Mouse (Mus musculus) embryo, embryonic 10 days (tissue): Measurements from ENCODE around the gene Mafb.

ENCODE experiments used
- DNase-seq: peaks from one replicate; pipeline ENCODE4 v3.0.0-alpha.2; 2015; ENCODE audit warnings: low spot score

Mafb gene

DNA sequence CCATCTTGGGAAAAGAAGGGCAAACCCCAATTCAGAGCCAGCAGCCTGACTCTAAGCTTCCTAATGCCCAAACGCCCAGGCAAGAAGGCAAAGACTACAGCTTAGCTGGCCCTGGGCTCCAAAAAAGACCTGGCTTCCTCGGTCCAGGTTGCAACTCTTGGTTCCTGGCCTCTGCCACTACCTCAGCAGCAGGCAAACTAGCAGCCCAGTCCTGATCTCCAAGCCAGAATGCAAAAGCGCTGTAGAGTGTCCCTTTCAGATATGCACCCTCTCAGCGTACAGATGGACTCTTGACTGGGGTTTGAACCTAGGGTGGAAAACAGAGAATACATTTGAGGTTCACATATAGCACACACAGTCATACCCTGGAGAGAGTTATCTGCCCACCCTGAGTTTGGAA is 3.7 kb downstream of the Mafb start:
- DNase-seq, result no peak

GRCm38 (mm10) chr2:160361442-160362121 is 5.3 kb downstream of the Mafb start:
- no peak for DNase-seq

- DNase-seq, result no peak
These were observed 6.5 kb downstream of the Mafb start for GRCm38 (mm10) chr2:160360234-160360874.

GRCm38 (mm10) chr2:160358896-160359295 is 8.0 kb downstream of the Mafb start:
- DNase-seq, result no peak

DNA sequence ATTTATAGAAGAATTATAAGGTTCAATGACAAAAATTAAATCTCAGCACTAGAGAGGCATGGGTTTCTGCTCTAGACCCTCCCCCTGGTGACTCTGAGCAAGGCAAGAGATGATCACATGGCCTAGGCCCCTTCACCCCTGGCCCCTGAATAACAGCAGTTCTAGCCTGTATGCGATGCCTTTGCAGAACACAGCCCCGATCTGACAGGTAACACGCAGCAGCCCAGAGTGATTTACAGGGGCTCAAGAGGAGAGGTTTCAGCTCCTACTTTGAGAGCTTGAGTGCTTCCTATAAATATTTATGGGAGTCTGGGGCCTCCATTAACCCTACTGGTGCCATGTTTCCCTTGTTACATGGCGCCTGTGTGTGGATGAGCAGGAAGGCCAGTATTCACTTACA is 9.4 kb downstream of the Mafb start:
- DNase-seq, result no peak

DNA sequence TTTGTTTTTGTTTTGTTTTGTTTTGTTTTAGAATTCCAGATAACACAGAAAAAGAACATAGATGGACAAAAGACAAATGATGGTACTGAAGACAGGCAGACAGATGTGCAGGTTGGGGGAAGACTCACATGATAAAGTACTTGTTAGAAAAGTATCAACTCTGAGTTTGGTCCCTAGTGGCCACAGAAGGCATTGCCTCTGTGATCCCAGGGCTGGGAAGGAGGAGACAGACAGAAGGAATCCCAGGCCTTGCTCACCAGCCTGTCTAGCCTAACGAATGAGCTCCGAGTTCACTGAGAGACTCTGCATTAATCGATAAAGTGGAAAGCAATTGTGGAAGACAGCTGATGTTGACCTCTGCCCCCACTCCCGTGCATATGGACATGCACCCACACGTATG is 10.7 kb downstream of the Mafb start:
- DNase-seq, result peak; percentile 65

GRCm38 (mm10) chr2:160354319-160354718 is 12.5 kb downstream of the Mafb start:
- no peak for DNase-seq

DNA sequence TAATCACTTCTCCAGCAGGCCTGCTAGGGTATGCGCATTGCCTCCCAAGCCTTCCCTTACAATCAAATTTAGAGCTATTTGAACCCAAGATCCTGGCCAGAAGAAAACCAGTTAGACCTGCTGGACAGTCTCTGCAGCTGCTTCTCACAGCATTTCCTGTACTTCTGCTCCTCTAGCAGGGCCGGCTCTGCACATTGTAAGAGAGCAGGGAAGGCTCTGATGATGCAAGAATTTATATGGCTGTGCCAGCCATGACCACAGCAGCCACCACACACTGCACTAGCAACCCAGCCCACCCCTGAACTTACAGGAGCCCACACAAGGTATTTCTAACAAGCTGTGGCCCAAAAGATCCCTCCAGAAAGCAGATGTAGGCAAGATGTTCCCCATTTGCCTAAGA is 13.3 kb downstream of the Mafb start:
- no peak for DNase-seq

DNA sequence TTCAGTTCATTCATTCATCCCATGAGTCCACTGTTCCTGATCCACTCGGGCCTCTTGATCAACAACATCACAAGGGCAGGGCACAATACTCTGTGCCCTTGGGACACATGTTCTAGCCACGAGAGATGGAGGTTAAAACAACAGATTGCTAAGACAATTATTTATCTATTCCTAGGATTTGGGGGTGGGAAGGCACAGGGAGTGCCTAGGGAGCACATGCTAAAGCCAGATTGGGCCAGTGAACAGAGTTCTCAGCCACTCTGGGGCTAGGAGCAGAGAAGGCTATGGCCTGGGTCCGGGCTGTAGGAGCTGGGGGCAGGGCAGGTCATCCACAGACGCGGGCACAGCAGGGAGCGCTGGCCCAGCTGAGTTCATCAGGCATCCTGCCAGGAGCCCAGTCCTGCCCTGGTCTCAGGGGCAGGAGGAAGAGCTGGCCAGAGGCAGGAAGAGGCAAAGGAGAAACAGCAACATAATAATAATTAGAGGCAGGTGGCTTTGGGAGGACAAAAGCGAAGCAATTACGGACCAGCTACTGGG is 15.8 kb downstream of the Mafb start:
- DNase-seq, result no peak

DNA sequence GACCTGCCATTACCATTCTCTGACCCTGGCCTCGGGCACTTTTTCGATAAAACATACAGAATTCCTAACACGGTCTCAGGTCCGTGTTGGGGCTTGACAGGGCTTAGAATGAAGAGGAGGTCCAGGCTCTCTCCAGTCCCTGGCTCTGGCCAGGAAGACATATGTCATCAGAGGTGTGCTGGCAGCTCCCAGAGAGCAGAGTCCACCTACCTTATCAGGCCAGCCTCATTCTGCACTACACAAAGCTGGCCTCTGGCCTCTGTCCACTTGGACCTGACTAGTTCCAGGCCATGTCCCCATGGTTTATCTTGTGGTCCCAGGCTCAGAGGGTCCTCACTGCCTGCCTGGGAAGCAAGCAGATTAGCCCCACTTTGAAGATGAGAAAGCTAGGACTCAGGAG is 17.3 kb downstream of the Mafb start:
- no peak for DNase-seq

DNA sequence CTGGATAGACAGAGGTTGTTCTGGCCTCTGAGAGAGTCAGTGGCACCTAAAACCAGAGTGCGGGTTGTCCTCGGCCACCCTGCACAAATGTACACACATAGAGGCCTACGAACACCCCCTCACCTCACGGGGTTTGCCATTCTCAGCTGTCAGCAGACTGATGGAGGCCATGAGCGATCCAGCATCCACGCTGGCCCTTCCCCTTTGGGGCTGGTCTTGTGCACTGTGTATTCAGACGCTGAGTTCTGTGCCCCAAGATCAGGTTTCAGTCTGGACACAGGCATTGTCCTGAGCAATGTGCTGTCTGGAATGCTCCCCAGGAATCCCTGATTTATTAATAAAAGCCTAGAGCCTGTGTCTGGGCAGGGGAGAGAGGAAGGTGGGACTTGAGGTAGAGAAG is 18.1 kb downstream of the Mafb start:
- DNase-seq, result peak; percentile 80

DNA sequence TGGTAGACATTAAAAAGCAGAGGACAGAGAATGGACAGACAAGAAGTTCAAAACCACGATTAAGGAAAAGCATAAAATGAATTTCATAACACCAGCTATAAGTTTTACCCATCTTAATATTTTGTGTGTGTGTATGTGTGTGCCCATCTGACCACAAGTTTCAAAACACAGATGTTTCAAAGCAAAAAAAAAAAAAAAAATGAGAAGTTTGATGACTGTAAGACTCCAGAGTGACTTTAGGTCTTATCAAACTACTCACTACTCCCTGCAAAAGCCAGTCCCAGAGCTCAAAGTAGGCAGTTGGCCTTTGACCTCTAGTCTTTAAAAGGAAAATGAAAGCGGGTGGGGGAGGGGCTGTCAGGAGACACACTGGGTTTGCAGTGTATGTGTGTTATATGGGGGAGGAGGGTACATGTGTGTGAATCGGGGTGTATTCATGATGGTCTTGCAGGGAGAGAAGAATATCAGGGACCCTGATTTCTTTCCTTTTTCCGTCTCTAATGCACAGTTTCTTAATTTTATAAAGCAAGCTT is 18.7 kb downstream of the Mafb start:
- DNase-seq, result peak; percentile 71

DNA sequence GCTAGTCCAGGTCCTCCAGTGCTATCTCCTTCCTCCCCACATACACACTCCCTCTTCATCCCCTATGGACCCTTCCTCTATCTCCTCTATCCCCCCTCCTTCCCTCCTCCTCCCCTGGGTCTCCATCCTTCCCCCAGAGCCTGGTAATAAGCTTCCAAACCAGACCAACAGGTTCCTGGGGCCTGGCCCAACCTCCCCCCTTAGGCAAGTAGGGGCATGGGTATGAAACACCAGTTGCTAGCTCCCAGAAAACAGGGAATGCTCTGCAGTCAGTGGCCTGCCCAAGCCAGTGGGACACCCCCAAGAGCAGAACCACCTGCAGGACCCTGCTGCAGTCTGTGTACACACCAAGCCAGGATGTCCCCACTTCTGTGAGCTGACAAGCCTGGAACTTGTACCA is 21.2 kb downstream of the Mafb start:
- no peak for DNase-seq

GRCm38 (mm10) chr2:160340121-160340520 is 26.7 kb downstream of the Mafb start:
- DNase-seq, result no peak

GRCm38 (mm10) chr2:160339595-160339994 is 27.3 kb downstream of the Mafb start:
- no peak for DNase-seq

DNA sequence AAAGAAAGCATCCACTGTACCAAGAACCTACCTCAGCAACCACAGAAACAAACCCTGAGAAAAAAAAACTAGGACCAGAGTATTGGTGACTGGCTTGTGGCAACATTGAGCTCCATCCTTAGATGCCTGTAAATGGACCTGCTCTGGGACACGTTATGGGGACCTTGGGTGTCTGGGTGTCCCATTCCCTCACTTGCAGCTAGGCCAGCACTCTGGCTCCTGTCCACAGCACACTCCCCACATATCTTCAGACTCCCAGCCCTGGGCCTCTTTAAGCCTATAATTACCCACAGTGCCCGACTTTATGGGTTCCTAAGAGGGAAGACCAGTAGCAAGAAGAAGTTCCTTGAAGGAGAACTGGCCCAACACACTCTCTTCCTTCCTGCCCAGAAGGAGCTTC is 30.8 kb downstream of the Mafb start:
- DNase-seq, result no peak

DNA sequence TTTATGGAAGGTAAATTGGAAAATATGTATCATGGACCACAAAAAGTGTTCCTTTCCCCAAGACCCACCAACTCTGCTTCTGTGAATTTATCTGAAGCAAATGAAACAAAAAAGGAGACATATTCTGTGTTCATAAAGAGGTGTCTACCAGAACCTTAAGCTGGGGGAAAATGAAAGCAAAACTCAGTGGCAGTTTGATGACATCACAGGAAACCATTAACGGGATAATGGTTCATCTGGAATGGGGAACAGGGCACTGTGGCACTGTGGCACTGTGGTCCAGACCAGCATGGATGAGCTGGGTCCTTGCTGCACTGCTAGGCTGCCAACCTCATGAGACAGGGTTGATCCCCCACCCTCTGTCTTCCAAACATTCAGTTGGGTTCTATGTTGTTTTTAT is 31.8 kb downstream of the Mafb start:
- DNase-seq, result no peak

DNA sequence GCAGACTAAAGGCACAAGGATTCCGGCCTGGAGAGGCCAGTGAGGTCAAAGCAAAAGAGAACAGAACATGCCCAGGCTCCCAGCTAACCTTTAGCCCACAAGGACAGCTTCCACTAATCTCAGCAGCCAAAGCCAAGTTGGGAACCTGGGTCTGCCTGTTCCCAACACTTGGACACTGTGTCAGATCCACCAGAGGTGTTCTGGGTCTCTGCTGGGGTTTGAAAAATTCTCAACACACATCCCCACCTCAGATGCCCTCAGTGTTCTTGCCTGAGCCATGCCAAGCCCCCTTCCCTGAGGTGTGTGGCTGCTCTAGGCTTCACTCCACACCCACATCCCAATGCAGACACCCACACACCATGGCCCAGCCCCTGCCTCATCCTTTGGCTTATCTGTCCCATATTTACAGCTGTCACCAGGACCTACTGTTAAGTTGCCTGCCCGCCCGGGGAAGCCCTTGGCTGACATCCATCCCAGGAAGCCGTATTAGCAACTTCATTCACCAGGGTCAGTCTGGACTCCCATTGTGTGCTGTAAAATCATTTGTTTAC is 32.7 kb downstream of the Mafb start, which contains the start of gene Gm826:
Gm826 (minus strand) TSS at position 52 of the 551 bp plus-strand sequence.
- DNase-seq, result no peak

GRCm38 (mm10) chr2:160332516-160333325 is 34.1 kb downstream of the Mafb start:
- no peak for DNase-seq

- no peak for DNase-seq
These were observed 38.0 kb downstream of the Mafb start for GRCm38 (mm10) chr2:160328886-160329285.

GRCm38 (mm10) chr2:160327716-160328115 is 39.1 kb downstream of the Mafb start:
- DNase-seq, result no peak

- DNase-seq, result no peak
These were observed 39.7 kb downstream of the Mafb start for GRCm38 (mm10) chr2:160327167-160327566.
